Mouse (Mus musculus): ENCODE results near the gene Gm49711.

The Gm49711 gene

GRCm38 (mm10) chr16:92057852-92058643 is at the start of gene Gm49711, which contains the start of the genes Mrps6 and Slc5a3:
Gene Gm49711 (plus strand): TSS chr16:92058316.
Gene Mrps6 (plus strand): TSS chr16:92058270.
Gene Slc5a3 (plus strand): TSS chr16:92058322.
- DNase-seq = peak; percentile 81 to 92

GRCm38 (mm10) chr16:92009586-92009985 is 48.5 kb upstream of the Gm49711 start:
- DNase-seq = no peak

- no peak for DNase-seq
Observed at GRCm38 (mm10) chr16:92016792-92017191, 41.3 kb upstream of the Gm49711 start.

GRCm38 (mm10) chr16:92019141-92020118 is 38.7 kb upstream of the Gm49711 start:
- DNase-seq = peak; percentile 11 to 19

GRCm38 (mm10) chr16:92021656-92022400 is 36.3 kb upstream of the Gm49711 start:
- DNase-seq = no peak

- DNase-seq = no peak
Observed at GRCm38 (mm10) chr16:92022494-92023283, 35.4 kb upstream of the Gm49711 start.

GRCm38 (mm10) chr16:92033286-92033685 is 24.8 kb upstream of the Gm49711 start:
- DNase-seq = no peak

- no peak for DNase-seq
Observed at GRCm38 (mm10) chr16:92034676-92035075, 23.4 kb upstream of the Gm49711 start.

GRCm38 (mm10) chr16:92036701-92037100 is 21.4 kb upstream of the Gm49711 start:
- no peak for DNase-seq

- DNase-seq = no peak
Observed at GRCm38 (mm10) chr16:92037891-92038607, 20.1 kb upstream of the Gm49711 start.

- DNase-seq = no peak
Observed at GRCm38 (mm10) chr16:92039421-92039820, 18.7 kb upstream of the Gm49711 start.

- DNase-seq = no peak
Observed at GRCm38 (mm10) chr16:92039966-92040365, 18.1 kb upstream of the Gm49711 start.

GRCm38 (mm10) chr16:92051777-92052310 is 6.3 kb upstream of the Gm49711 start:
- DNase-seq = no peak

- DNase-seq = no peak
Observed at GRCm38 (mm10) chr16:92052569-92052968, 5.5 kb upstream of the Gm49711 start.

GRCm38 (mm10) chr16:92056711-92057110 is 1.4 kb upstream of the Gm49711 start:
- DNase-seq = no peak

GRCm38 (mm10) chr16:92057456-92057851 is 662 bp upstream of the Gm49711 start:
- DNase-seq = peak in 1 of 2 experiments; percentile 6

GRCm38 (mm10) chr16:92058644-92059620 is 816 bp downstream of the Gm49711 start:
- DNase-seq = peak in 1 of 2 experiments; percentile 16

- DNase-seq = no peak
Observed at GRCm38 (mm10) chr16:92060213-92060612, 2.1 kb downstream of the Gm49711 start.

GRCm38 (mm10) chr16:92061586-92061985 is 3.5 kb downstream of the Gm49711 start:
- DNase-seq = no peak

- no peak for DNase-seq
Observed at GRCm38 (mm10) chr16:92062832-92063231, 4.7 kb downstream of the Gm49711 start.
